ENCODE assay signal across 28 mouse cellular contexts in the genomic region with DNA sequence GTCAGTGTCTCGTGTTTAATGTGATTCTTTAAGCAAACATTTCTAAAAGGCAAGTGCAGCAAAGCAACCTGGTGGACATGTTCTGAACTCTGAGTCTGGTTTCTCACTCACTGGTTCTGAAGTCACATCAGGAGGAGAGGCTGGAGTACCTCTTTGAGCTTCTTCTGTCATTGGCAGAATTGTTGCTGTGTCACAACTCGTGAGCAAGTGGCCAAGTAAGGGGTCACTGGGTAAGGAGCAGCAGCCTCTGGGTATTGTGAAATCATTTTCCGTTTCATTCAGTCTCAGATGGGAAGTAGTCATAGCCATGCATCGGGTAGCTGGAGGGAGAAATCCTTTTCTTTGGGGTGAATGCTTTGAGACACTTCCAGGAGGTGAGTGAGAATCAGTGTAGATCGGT.
DNase-seq lines count a peak whose midpoint lies in the region; ATAC-seq and TF ChIP-seq lines count a peak whose summit lies in the region.
"Had no signal": no experiment of that assay in that cellular context is flagged by ENCODE, and none has a peak within 500 bp of the region (broad histone marks: within the 10 kb centered on the region; RNA-seq: fewer than 3 reads in every experiment).

No protein-coding gene starts in this region.

- 55% methylated on average over 5 of the region's 5 CpGs for WGBS in lung, postnatal 0 days

- no peak overlapping the region for H3K4me3 ChIP-seq in lung, postnatal 0 days (ENCODE audit: low read depth, low read length)
- H3K4me3 ChIP-seq: embryonic facial prominence, embryonic 10.5 days; embryonic facial prominence, embryonic 15.5 days; forebrain, embryonic 12.5 days; limb, embryonic 12.5 days; midbrain, embryonic 10.5 days; midbrain, embryonic 15.5 days; neural tube, embryonic 15.5 days had no signal

- H3K9ac ChIP-seq in lung, postnatal 0 days (replicated peaks; ENCODE audit: low read depth) = no peak overlapping the region
- H3K9ac ChIP-seq: embryonic facial prominence, embryonic 15.5 days; forebrain, embryonic 12.5 days; hindbrain, embryonic 14.5 days; limb, embryonic 12.5 days; midbrain, embryonic 15.5 days; neural tube, embryonic 15.5 days had no signal

- no peaks in the 10 kb centered on the region for H3K9me3 ChIP-seq in lung, postnatal 0 days (ENCODE audit: low read length)
- H3K9me3 ChIP-seq: embryonic facial prominence, embryonic 10.5 days; embryonic facial prominence, embryonic 15.5 days; forebrain, embryonic 12.5 days; G1E; limb, embryonic 12.5 days; midbrain, embryonic 10.5 days; midbrain, embryonic 15.5 days; neural tube, embryonic 15.5 days had no signal

- DNase-seq in adrenal gland, adult 2 months = peak; percentile 20
- no peak for DNase-seq in adrenal gland, postnatal 4 days (ENCODE audit: low spot score in 2 of 2)
- peak; percentile 36 for DNase-seq in lung, postnatal 0 days (ENCODE audit: low spot score)
- no peak for DNase-seq in lung, postnatal 14 days
- DNase-seq in 416B (ENCODE audit: low read depth) = peak; percentile 8
- DNase-seq in adrenal gland, postnatal 36 days = peak; percentile 12 to 15
- DNase-seq in frontal cortex, postnatal 14 days (ENCODE audit: low spot score in 2 of 2) = no peak
- no peak for DNase-seq in thymus, postnatal 0 days (ENCODE audit: low spot score)
- DNase-seq: cerebellum, adult 2 months; cerebellum, postnatal 25 days; gastrocnemius, postnatal 25 days; heart, adult 11 months; kidney, postnatal 25 days; right cerebral cortex, postnatal 25 days; spleen, adult 18-20 months; thymus, postnatal 36 days had no signal

- no peak for TF ChIP-seq EP300 in lung, postnatal 0 days (IDR thresholded peaks at IDR 0.05)

- peak; percentile 30; the same call in 1 of the 2 replicates for ATAC-seq in lung, postnatal 0 days
- ATAC-seq: intestine, postnatal 0 days; midbrain, embryonic 15.5 days had no signal

- no peak for TF ChIP-seq CTCF in lung, postnatal 0 days (IDR thresholded peaks at IDR 0.05)

- no peak overlapping the region for H3K27ac ChIP-seq in lung, postnatal 0 days (ENCODE audit: low read length)
- H3K27ac ChIP-seq: embryonic facial prominence, embryonic 10.5 days; embryonic facial prominence, embryonic 15.5 days; forebrain, embryonic 12.5 days; hindbrain, embryonic 14.5 days; limb, embryonic 12.5 days; midbrain, embryonic 10.5 days; midbrain, embryonic 15.5 days; neural tube, embryonic 15.5 days had no signal

- no peak overlapping the region for H3K4me2 ChIP-seq in lung, postnatal 0 days (replicated peaks; ENCODE audit: low read depth, low read length)
- H3K4me2 ChIP-seq: embryonic facial prominence, embryonic 15.5 days; forebrain, embryonic 12.5 days; heart, embryonic 11.5 days; hindbrain, embryonic 14.5 days; limb, embryonic 12.5 days; liver, embryonic 11.5 days; midbrain, embryonic 15.5 days; neural tube, embryonic 15.5 days had no signal

- H3K36me3 ChIP-seq in lung, postnatal 0 days (ENCODE audit: insufficient read depth, low read length) = no peaks in the 10 kb centered on the region
- H3K36me3 ChIP-seq: embryonic facial prominence, embryonic 10.5 days; embryonic facial prominence, embryonic 15.5 days; forebrain, embryonic 12.5 days; G1E; limb, embryonic 12.5 days; midbrain, embryonic 10.5 days; midbrain, embryonic 15.5 days; neural tube, embryonic 15.5 days had no signal

- H3K27me3 ChIP-seq in lung, postnatal 0 days (replicated peaks; ENCODE audit: insufficient read depth, low read length) = no peaks in the 10 kb centered on the region
- H3K27me3 ChIP-seq: embryonic facial prominence, embryonic 15.5 days; forebrain, embryonic 12.5 days; limb, embryonic 12.5 days; midbrain, embryonic 15.5 days; neural tube, embryonic 15.5 days had no signal

- no peaks in the 10 kb centered on the region for H3K4me1 ChIP-seq in lung, postnatal 0 days (ENCODE audit: insufficient read depth, low read depth, low read length)
- H3K4me1 ChIP-seq: embryonic facial prominence, embryonic 10.5 days; embryonic facial prominence, embryonic 15.5 days; midbrain, embryonic 10.5 days had no signal

Comparison
In these comparisons a context has a peak if more than half of its experiments do, and no peak if none do; other contexts are left out.
1. DNase-seq: peak in adrenal gland, adult 2 months (single experiment), lung, postnatal 0 days (single experiment), 416B (single experiment) and adrenal gland, postnatal 36 days (2 of 2); none in adrenal gland, postnatal 4 days (0 of 2), lung, postnatal 14 days (single experiment), frontal cortex, postnatal 14 days (0 of 2) and thymus, postnatal 0 days (single experiment).